Mouse (Mus musculus) heart, embryonic 10.5 days (tissue): ENCODE measurements at regions not wholly inside any gene's neighbourhood (a gene's known extent, or its start where the extent isn't known, plus 50 kb on each side); places are given as distances from the start of the nearest gene placed in this dataset.

Experiments
- DNase-seq: peaks from one replicate; pipeline ENCODE4 v3.0.0-alpha.2; 2017; ENCODE audit warnings: low spot score
- H3K27ac ChIP-seq: fragments of 300-500 bp; sonication (generic); 2 replicates; pipeline ENCODE4 v1.5.1; 2016; ENCODE audit warnings: mild to moderate bottlenecking
- H3K27me3 ChIP-seq: fragments of 300-500 bp; sonication (generic); 2 replicates; pipeline ENCODE4 v1.6.1; 2016; ENCODE audit warnings: mild to moderate bottlenecking; ENCODE audit not compliant: poor library complexity, insufficient read depth, severe bottlenecking
- H3K36me3 ChIP-seq: fragments of 300-500 bp; sonication (generic); 2 replicates; pipeline ENCODE4 v1.6.1; 2016; ENCODE audit warnings: mild to moderate bottlenecking, moderate library complexity
- H3K4me1 ChIP-seq: fragments of 300-500 bp; sonication (generic); 2 replicates; pipeline ENCODE4 v1.6.1; 2016; ENCODE audit warnings: mild to moderate bottlenecking
- H3K4me3 ChIP-seq: fragments of 300-500 bp; sonication (generic); 2 replicates; pipeline ENCODE4 v1.5.1; 2016; ENCODE audit warnings: mild to moderate bottlenecking, moderate library complexity
- H3K9me3 ChIP-seq: fragments of 300-500 bp; sonication (generic); 2 replicates; pipeline ENCODE4 v1.6.1; 2016; ENCODE audit warnings: mild to moderate bottlenecking, moderate library complexity
- WGBS: fragments of 180-500 bp; shearing (Covaris S2); methylation state at CpG from one replicate; pipeline ENCODE4 v1.1.7; 2016; 5-methylcytosine and 5-hydroxymethylcytosine counted together

DNA sequence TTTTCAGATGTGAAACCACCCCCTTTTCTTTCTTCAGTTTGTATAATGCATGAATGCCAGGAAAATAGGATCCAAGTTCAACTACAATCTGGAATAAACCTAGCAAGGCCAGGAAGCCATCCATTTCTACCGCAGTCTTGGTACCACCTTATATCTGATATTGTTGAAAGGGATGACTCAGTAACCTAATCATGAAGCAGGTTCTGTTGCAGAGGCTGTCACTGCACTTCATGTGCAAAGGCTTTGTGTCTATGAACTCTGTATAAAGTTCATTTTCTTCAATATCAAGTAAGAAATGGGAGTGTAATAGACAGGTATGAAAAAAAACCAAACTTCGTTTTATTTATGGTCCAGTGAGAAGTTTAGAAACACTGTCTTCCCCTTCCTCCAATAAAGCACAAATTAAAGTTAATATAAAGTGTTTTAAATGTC, 58.8 kb upstream of the Rgs1 start:
- Histone ChIP-seq H3K36me3 (no peaks in the 10 kb centered on the region), H3K4me3 (no peak overlapping the region), H3K27ac (no peak overlapping the region), H3K27me3 (no peaks in the 10 kb centered on the region), H3K9me3 (no peaks in the 10 kb centered on the region), H3K4me1 (no peaks in the 10 kb centered on the region; the same call in 1 of the 2 replicates)
- WGBS, result 86% methylated on average over 2 of the region's 2 CpGs
- no peak for DNase-seq

DNA sequence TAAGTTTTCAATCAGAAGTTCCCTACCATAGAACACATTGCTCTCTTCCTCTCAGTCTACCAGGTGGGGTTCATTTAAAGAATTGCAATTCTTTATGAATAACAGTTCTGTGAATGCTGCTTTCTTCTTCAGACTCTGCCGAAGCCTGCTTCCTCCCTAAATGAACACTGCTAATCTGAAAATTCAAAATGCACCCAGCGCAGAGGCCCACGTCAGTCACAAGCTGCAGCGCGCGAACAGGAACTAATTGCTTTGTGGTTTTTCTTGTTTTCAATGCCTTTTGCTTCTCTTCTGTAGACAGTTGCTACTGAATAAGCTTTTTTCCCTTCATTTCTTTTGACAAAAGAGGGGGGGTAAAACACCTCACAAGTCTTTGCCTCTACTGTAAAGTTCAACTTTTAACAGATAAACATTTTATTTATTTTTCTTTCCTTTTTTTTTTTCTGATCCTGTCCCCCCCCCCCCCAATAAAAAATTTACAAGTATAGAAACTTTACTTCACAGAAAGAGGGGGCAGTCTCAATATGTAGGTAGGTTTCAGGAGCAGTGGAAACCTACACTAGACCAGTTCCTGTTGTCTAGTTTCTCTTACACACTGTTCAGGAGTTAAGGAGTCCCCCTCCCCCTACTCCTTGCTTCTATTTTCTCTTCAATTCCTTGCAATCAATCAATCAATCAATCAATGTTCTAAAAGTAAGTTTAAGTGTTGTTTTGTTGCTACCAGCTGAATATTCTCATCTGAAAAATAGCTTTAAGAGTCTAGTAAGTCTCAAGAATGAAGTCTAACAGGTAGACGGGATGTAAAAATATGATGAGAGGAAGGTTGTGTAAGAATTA, 58.2 kb upstream of the Rgs1 start:
- Histone ChIP-seq H3K9me3 (no peaks in the 10 kb centered on the region), H3K36me3 (no peaks in the 10 kb centered on the region), H3K27me3 (no peaks in the 10 kb centered on the region), H3K4me1 (no peaks in the 10 kb centered on the region; the same call in 1 of the 2 replicates), H3K4me3 (no peak overlapping the region), H3K27ac (no peak overlapping the region)
- 86% methylated on average over 7 of the region's 7 CpGs for WGBS
- DNase-seq, result no peak

DNA sequence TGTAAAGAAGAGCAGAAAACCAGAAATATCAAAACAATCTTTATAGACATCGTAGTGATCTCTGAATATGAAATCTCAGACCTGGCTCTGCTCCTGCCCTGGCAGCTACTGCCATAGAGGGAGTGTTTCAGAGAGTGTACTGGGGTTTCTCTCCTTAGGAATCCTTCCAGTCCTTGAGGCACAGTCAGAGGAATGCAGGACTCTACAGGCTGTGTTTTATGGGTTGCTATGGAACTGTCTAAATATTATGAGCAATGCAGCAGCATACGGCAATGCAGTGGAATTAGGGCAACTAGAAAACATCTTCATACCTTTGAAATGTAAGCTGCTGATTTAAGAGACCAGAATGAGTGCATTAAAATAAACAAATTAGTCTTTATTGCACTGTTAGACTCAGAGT, 57.2 kb upstream of the Rgs1 start:
- Histone ChIP-seq H3K9me3 (no peaks in the 10 kb centered on the region), H3K27me3 (no peaks in the 10 kb centered on the region), H3K36me3 (no peaks in the 10 kb centered on the region), H3K4me3 (no peak overlapping the region), H3K4me1 (no peaks in the 10 kb centered on the region; the same call in 1 of the 2 replicates), H3K27ac (no peak overlapping the region)
- DNase-seq, result no peak
- WGBS, result 53% methylated on average over 2 of the region's 2 CpGs

DNA sequence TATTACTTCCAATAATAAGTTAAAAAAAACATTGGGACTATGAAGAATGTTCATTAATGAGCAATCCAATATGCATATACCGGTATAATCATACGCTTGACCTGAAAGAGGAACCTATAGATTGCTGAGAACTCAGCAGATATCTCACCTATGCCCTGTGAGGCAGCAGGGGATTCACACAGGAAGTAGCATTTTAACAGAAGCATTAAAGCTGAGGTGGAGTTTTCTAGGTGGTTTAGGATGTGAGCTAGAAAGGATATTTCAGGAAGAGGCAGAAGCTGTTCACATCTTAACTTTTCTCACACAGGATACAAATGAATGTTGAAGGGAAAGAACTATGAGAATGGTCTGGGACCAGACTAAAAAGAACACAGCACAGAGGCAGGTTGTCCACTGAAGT, 51.6 kb upstream of the Rgs1 start:
- H3K27me3 ChIP-seq, result no peaks in the 10 kb centered on the region
- H3K27ac ChIP-seq, result no peak overlapping the region
- H3K9me3 ChIP-seq, result no peaks in the 10 kb centered on the region
- H3K36me3 ChIP-seq, result no peaks in the 10 kb centered on the region
- no peaks in the 10 kb centered on the region for H3K4me1 ChIP-seq
- no peak for DNase-seq
- WGBS, result 85% methylated on average over 2 of the region's 2 CpGs
- no peak overlapping the region for H3K4me3 ChIP-seq
